Mouse (Mus musculus): ENCODE measurements around the gene Eif4b.

The Eif4b gene

GRCm38 (mm10) chr15:102101672-102102541 is 28.3 kb downstream of the Eif4b start:
- DNase-seq (ENCODE audit: low spot score in 2 of 2): no peak

- no peak for DNase-seq (ENCODE audit: low spot score in 2 of 2)
Observed at GRCm38 (mm10) chr15:102102548-102103121, 29.1 kb downstream of the Eif4b start.

- no peak for DNase-seq (ENCODE audit: low spot score in 2 of 2)
Observed at GRCm38 (mm10) chr15:102103371-102103946, 29.9 kb downstream of the Eif4b start.

GRCm38 (mm10) chr15:102103947-102104555 is 30.5 kb downstream of the Eif4b start:
- DNase-seq (ENCODE audit: low spot score in 2 of 2): no peak

GRCm38 (mm10) chr15:102105360-102105759 is 31.8 kb downstream of the Eif4b start:
- DNase-seq (ENCODE audit: low spot score in 2 of 2): no peak

GRCm38 (mm10) chr15:102105764-102106730 is 32.5 kb downstream of the Eif4b start:
- DNase-seq (ENCODE audit: low spot score in 2 of 2): peak; percentile 30 to 51

- no peak for DNase-seq (ENCODE audit: low spot score in 2 of 2)
Observed at GRCm38 (mm10) chr15:102106754-102107456, 33.3 kb downstream of the Eif4b start.

- peak; percentile 55 to 70 for DNase-seq (ENCODE audit: low spot score in 2 of 2)
Observed at GRCm38 (mm10) chr15:102107689-102108573, 34.4 kb downstream of the Eif4b start.

- peak; percentile 75 to 81 for DNase-seq (ENCODE audit: low spot score in 2 of 2)
Observed at GRCm38 (mm10) chr15:102108651-102109525, 35.3 kb downstream of the Eif4b start.

GRCm38 (mm10) chr15:102110271-102110670 is 36.7 kb downstream of the Eif4b start:
- no peak for DNase-seq (ENCODE audit: low spot score in 2 of 2)

GRCm38 (mm10) chr15:102110701-102111494 is 37.3 kb downstream of the Eif4b start:
- DNase-seq (ENCODE audit: low spot score in 2 of 2): no peak

- DNase-seq (ENCODE audit: low spot score in 2 of 2): no peak
Observed at GRCm38 (mm10) chr15:102111495-102111829, 37.9 kb downstream of the Eif4b start.

- no peak for DNase-seq (ENCODE audit: low spot score in 2 of 2)
Observed at GRCm38 (mm10) chr15:102112181-102112580, 38.6 kb downstream of the Eif4b start.

- no peak for DNase-seq (ENCODE audit: low spot score in 2 of 2)
Observed at GRCm38 (mm10) chr15:102112827-102113226, 39.3 kb downstream of the Eif4b start.

GRCm38 (mm10) chr15:102113674-102114073 is 40.1 kb downstream of the Eif4b start:
- no peak for DNase-seq (ENCODE audit: low spot score in 2 of 2)

GRCm38 (mm10) chr15:102114651-102115260 is 41.2 kb downstream of the Eif4b start:
- no peak for DNase-seq (ENCODE audit: low spot score in 2 of 2)

GRCm38 (mm10) chr15:102115731-102116231 is 42.2 kb downstream of the Eif4b start:
- peak; percentile 36 to 62 for DNase-seq (ENCODE audit: low spot score in 2 of 2)
